Mouse (Mus musculus) lung, postnatal 0 days (tissue): ENCODE data around the gene Lrmda. TPM values are rescaled to one million over a fixed set of nuclear protein-coding genes. Genes with fewer than 3 reads are reported as not detected.

ENCODE experiments used
- ATAC-seq: fragments of 200-750 bp; cut with Nextera tagmentation; 2 replicates; pipeline ENCODE4 v1.8.0; 2017; ENCODE audit warnings: moderate library complexity
- DNase-seq: peaks from one replicate; pipeline ENCODE4 v3.0.0-alpha.2; 2016; ENCODE audit warnings: low spot score
- H3K27ac ChIP-seq: fragments of 300-500 bp; sonication (generic); 2 replicates; pipeline ENCODE4 v1.5.1; 2014; ENCODE audit warnings: antibody characterized with exemption, mild to moderate bottlenecking, low read length, mixed read lengths
- H3K27me3 ChIP-seq: fragments of 300-500 bp; sonication (generic); replicated peaks from 2 replicates; pipeline ENCODE4 v1.6.1; 2014; ENCODE audit warnings: low read length, mixed read lengths; ENCODE audit not compliant: insufficient read depth
- H3K36me3 ChIP-seq: fragments of 300-500 bp; sonication (generic); 2 replicates; pipeline ENCODE4 v1.6.1; 2014; ENCODE audit warnings: low read length, mixed read lengths; ENCODE audit not compliant: insufficient read depth
- H3K4me1 ChIP-seq: fragments of 300-500 bp; sonication (generic); 2 replicates; pipeline ENCODE4 v1.6.1; 2014; ENCODE audit warnings: antibody characterized with exemption, low read depth, low read length, mixed read lengths; ENCODE audit not compliant: insufficient read depth
- H3K4me2 ChIP-seq: fragments of 300-500 bp; sonication (generic); replicated peaks from 2 replicates; pipeline ENCODE4 v1.6.1; 2014; ENCODE audit warnings: low read depth, mild to moderate bottlenecking, low read length, moderate library complexity, mixed read lengths
- H3K4me3 ChIP-seq: fragments of 300-500 bp; sonication (generic); 2 replicates; pipeline ENCODE4 v1.5.1; 2014; ENCODE audit warnings: low read depth, low read length
- H3K9ac ChIP-seq: fragments of 300-500 bp; sonication (generic); replicated peaks from 2 replicates; pipeline ENCODE4 v1.6.1; 2014; ENCODE audit warnings: low read depth, mild to moderate bottlenecking
- H3K9me3 ChIP-seq: fragments of 300-500 bp; sonication (generic); 2 replicates; pipeline ENCODE4 v1.6.1; 2016; ENCODE audit warnings: low read length, mixed read lengths
- CTCF ChIP-seq: IDR thresholded peaks from 2 replicates; pipeline ENCODE4 v1.5.1; 2016; ENCODE audit warnings: antibody characterized with exemption, mild to moderate bottlenecking
- EP300 ChIP-seq: IDR thresholded peaks from 2 replicates; pipeline ENCODE4 v1.6.1; 2016; ENCODE audit warnings: antibody characterized with exemption, mild to moderate bottlenecking, control low read depth
- WGBS: fragments of 180-500 bp; shearing (Covaris S2); extraction: QIAGEN DNeasy Blood & Tissue Kit; methylation state at CpG from one replicate; pipeline ENCODE4 v1.1.7; 2014; 5-methylcytosine and 5-hydroxymethylcytosine counted together
- polyA plus RNA-seq: library from polyadenylated mRNA; unstranded; fragments of >200 nt; fragmentation: Nextera tagmentation; extraction: Ambion mirVana; gene quantifications from 2 replicates; pipeline ENCODE4 v1.2.1, GENCODE M21; 2015

The Lrmda gene
- polyA plus RNA-seq, 1 experiment from 2014 or later, result 0.86 TPM

DNA sequence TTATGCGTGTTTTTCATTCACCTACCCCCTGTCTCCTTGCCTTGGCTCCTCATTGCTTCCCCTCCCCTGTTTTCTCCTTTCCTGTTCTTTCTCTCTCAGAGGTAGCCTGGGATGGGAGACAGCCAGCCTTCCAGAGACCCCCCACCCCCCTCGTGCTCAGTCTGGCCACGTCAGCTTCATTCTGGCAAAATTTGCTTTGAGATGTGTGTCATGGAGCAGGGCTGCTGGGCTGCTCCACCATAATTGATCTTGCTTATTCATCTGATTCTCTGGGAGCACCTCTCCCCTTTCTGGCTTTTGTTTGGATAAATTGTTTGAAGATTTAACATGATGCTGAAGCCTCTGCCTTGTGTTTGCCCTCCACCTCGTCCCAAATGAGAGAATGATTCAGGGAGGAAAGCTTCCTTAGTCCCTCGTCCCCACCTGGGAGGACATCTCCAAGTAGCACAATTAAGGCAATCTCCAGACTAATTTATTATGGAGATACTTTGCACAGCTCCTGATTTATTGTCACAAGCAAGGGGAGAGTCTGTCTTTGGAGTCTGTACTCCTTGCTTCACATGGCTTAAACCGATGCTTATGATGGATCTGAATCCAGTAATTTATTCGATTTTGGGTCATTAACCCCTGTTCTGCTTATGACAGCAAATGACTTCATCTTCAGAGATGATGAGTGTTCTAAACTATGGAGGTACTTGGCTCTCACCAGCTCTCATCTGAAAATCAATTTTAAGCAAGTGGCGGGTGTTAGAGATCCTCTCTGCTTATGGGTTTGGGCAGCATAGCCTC lies 526.6 kb downstream of the Lrmda start:
- no peaks in the 10 kb centered on the region for H3K27me3 ChIP-seq
- H3K4me3 ChIP-seq, result no peak overlapping the region
- WGBS, result 54% methylated on average over 8 of the region's 8 CpGs

DNA sequence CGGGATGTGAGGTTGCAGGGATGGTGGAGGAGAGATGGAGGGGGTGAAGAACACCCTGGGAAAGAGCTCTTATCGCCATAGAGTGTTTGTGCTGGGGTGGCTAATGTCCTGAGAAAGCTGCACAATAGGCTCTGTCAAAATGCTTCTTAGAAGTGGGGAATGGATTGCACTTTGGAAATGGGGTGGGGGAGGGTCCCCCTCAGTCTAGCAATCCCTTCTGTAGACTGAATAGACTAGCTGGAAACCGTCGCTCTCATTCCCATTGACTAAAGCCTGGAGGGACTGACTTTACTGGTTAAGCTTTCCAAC lies 527.1 kb downstream of the Lrmda start:
- Histone ChIP-seq H3K4me3 (no peak overlapping the region), H3K27me3 (no peaks in the 10 kb centered on the region), H3K27ac (no peak overlapping the region), H3K36me3 (no peaks in the 10 kb centered on the region), H3K9me3 (no peaks in the 10 kb centered on the region), H3K9ac (no peak overlapping the region), H3K4me1 (no peaks in the 10 kb centered on the region), H3K4me2 (no peak overlapping the region)
- 51% methylated on average over 4 of the region's 4 CpGs for WGBS
- DNase-seq (no peak), ATAC-seq (no peak)
- TF ChIP-seq EP300, result no peak
- no peak for TF ChIP-seq CTCF

More for the DNA sequence above, 526.6 kb downstream of the Lrmda start:
- Histone ChIP-seq H3K27ac (no peak overlapping the region), H3K36me3 (no peaks in the 10 kb centered on the region), H3K4me2 (no peak overlapping the region), H3K9me3 (no peaks in the 10 kb centered on the region), H3K4me1 (no peaks in the 10 kb centered on the region), H3K9ac (no peak overlapping the region)
- TF ChIP-seq CTCF, result no peak
- no peak for TF ChIP-seq EP300
- no peak for ATAC-seq
- no peak for DNase-seq

DNA sequence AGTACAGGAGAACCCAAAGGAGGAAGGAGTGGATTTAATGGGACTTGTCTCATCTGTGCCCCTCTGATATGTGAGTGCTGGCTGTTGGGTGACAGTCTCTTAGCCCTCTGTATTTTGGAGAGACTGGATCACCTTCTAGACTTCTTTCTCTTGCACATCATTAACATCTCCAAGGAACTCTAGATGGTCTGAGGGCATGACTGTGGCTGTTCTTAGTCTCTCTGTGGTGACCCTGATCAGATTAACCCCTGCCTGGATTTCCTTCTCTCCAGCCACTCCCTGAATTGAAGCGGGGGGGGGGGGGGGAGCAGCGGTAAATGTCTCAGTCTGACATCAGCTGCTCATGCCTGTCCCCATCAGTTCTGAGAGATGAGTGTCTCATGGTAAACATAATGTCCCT lies 528.8 kb downstream of the Lrmda start:
- no peaks in the 10 kb centered on the region for H3K9me3 ChIP-seq
- H3K4me1 ChIP-seq, result no peaks in the 10 kb centered on the region
- DNase-seq (no peak), ATAC-seq (no peak)
- H3K27me3 ChIP-seq, result no peaks in the 10 kb centered on the region
- H3K27ac ChIP-seq, result no peak overlapping the region
- 47% methylated on average over 2 of the region's 2 CpGs for WGBS
- no peak overlapping the region for H3K4me3 ChIP-seq
- no peaks in the 10 kb centered on the region for H3K36me3 ChIP-seq
- no peak overlapping the region for H3K9ac ChIP-seq
- TF ChIP-seq EP300, result no peak
- no peak for TF ChIP-seq CTCF
- no peak overlapping the region for H3K4me2 ChIP-seq

DNA sequence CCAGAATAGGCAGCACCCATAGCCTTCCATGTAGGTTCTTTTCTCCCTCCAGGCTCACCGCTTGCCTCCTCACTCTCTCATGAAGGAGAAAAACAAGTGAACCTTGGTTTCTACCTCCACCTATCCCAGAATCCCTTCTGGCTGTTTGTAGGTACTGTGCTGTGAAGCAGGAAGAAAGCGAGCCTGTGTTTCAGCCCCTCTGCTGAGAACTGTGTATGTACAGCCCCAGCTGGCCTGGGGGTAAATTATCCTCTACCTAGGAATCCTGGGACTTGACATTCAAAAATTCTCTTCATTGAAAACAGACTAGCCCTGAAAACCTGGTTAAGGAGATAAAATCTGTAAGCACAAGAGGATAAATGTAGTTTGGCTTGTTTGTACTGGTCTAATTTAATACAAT lies 529.7 kb downstream of the Lrmda start:
- TF ChIP-seq CTCF (no peak), EP300 (no peak)
- Histone ChIP-seq H3K9me3 (no peaks in the 10 kb centered on the region), H3K4me2 (no peak overlapping the region), H3K36me3 (no peaks in the 10 kb centered on the region), H3K4me1 (no peaks in the 10 kb centered on the region), H3K9ac (no peak overlapping the region), H3K27me3 (no peaks in the 10 kb centered on the region), H3K4me3 (no peak overlapping the region), H3K27ac (no peak overlapping the region)
- no peak for DNase-seq
- 92% methylated on average over 2 of the region's 2 CpGs for whole genome bisulfite sequencing
- ATAC-seq, result no peak

DNA sequence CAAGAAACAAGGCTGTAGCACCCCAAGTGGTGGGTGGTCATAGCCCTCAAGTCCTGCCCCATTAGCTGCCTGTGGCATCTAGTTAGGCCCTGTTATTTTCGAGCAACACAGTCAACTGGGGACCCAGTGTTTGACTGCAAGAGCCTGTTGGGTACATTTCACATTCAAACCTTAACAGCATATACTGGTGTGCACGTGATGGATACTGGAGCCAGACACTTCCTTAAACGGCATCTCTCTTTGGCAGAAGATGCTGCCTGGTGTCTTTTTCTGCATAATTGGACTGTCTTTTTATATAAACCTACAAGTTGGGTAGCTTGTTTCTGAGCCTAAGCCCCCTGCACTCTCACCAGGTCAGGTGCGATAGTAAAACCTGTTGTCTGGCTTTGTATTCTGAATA lies 532.8 kb downstream of the Lrmda start:
- H3K4me2 ChIP-seq, result no peak overlapping the region
- H3K36me3 ChIP-seq, result no peaks in the 10 kb centered on the region
- WGBS, result 80% methylated on average over 4 of the region's 4 CpGs
- no peaks in the 10 kb centered on the region for H3K27me3 ChIP-seq
- H3K27ac ChIP-seq, result no peak overlapping the region
- ATAC-seq (no peak), DNase-seq (no peak)
- H3K9ac ChIP-seq, result no peak overlapping the region
- H3K9me3 ChIP-seq, result no peaks in the 10 kb centered on the region
- no peak for TF ChIP-seq EP300
- TF ChIP-seq CTCF, result no peak
- H3K4me1 ChIP-seq, result no peaks in the 10 kb centered on the region
- H3K4me3 ChIP-seq, result no peak overlapping the region

DNA sequence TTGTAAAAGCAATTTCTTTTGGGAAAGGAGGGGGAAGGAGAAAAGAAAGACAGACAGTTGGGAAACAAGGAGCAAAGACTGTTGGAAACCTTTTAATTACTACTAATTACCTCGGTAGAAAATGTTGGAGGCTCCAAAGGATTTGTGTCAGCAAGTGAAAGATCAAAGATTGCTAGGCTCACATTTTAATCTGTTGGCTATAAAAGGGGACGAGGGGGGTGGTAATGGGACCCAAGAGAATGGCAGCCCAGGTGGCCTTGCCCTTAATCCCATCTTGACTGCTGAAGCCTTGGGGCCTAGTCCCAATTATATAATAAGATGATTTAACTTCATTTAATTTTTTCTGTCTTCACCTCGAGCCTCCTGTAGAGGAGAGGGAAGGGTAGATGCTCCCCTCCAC lies 533.3 kb downstream of the Lrmda start:
- H3K4me1 ChIP-seq, result no peaks in the 10 kb centered on the region
- DNase-seq, result no peak
- no peak overlapping the region for H3K27ac ChIP-seq
- H3K36me3 ChIP-seq, result no peaks in the 10 kb centered on the region
- H3K9ac ChIP-seq, result no peak overlapping the region
- no peak for TF ChIP-seq EP300
- no peak for TF ChIP-seq CTCF
- no peak overlapping the region for H3K4me2 ChIP-seq
- no peaks in the 10 kb centered on the region for H3K9me3 ChIP-seq
- no peaks in the 10 kb centered on the region for H3K27me3 ChIP-seq
- H3K4me3 ChIP-seq, result no peak overlapping the region
- WGBS, result 70% methylated on average over 3 of the region's 3 CpGs
- ATAC-seq, result no peak

DNA sequence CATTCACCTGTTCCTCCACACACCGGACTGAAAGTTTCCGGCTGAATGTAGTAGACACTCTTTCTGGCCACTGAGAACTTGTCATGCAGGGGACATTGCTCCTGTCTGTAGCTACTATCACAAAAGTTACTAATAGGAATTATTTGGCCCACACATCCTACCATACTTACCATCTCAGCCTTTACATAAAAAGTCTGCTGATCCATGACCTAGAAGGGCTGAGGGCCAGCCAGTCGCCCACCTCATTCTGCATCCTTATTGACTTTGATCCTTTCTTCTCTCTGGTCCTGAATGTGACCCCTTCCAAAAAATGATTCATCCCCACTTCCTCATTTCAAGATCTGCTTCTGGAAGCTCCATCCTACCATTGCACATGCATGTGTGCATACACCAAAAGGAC lies 534.2 kb downstream of the Lrmda start:
- Histone ChIP-seq H3K4me2 (no peak overlapping the region), H3K27ac (no peak overlapping the region), H3K9me3 (no peaks in the 10 kb centered on the region), H3K4me3 (no peak overlapping the region), H3K9ac (no peak overlapping the region), H3K27me3 (no peaks in the 10 kb centered on the region), H3K36me3 (no peaks in the 10 kb centered on the region), H3K4me1 (no peaks in the 10 kb centered on the region)
- 94% methylated on average over 3 of the region's 3 CpGs for WGBS
- no peak for DNase-seq
- no peak for TF ChIP-seq CTCF
- TF ChIP-seq EP300, result no peak
- no peak for ATAC-seq
